Mouse (Mus musculus): ENCODE measurements at regions not wholly inside any gene's neighbourhood (a gene's known extent, or its start where the extent isn't known, plus 50 kb on each side); places are given as distances from the start of the nearest gene placed in this dataset.

GRCm38 (mm10) chr8:103463557-103463956, 637.9 kb upstream of the Cdh5 start:
- H3K4me1 ChIP-seq (ENCODE audit: insufficient read depth, low read length), result no peaks in the 10 kb centered on the region
- ATAC-seq (ENCODE audit: low FRiP score, low TSS enrichment), result no peak
- H3K9ac ChIP-seq (replicated peaks; ENCODE audit: low read length), result no peak overlapping the region
- H3K4me2 ChIP-seq (replicated peaks; ENCODE audit: low read depth, low read length), result no peak overlapping the region
- H3K27me3 ChIP-seq (ENCODE audit: insufficient read depth, low read length), result no peaks in the 10 kb centered on the region
- no peak overlapping the region for H3K4me3 ChIP-seq (ENCODE audit: low read length)
- H3K9me3 ChIP-seq (ENCODE audit: low read length), result peaks cover 4% of the 10 kb centered on the region; the same call in 1 of the 2 replicates
- no peaks in the 10 kb centered on the region for H3K36me3 ChIP-seq (ENCODE audit: insufficient read depth, low read length)
- no peak overlapping the region for H3K27ac ChIP-seq (ENCODE audit: low read length)
- WGBS, result 31% methylated on average over 4 of the region's 4 CpGs

GRCm38 (mm10) chr8:103464777-103465353, 636.6 kb upstream of the Cdh5 start:
- Histone ChIP-seq H3K4me1 (ENCODE audit: insufficient read depth, low read length) (0 out of 2 replicates have a peak, but pooled peaks cover 2% of the 10 kb centered on the region), H3K9ac (replicated peaks; ENCODE audit: low read length) (no peak overlapping the region), H3K4me2 (replicated peaks; ENCODE audit: low read depth, low read length) (no peak overlapping the region), H3K27me3 (ENCODE audit: insufficient read depth, low read length) (no peaks in the 10 kb centered on the region), H3K4me3 (ENCODE audit: low read length) (no peak overlapping the region), H3K9me3 (ENCODE audit: low read length) (peaks cover 4% of the 10 kb centered on the region; the same call in 1 of the 2 replicates), H3K27ac (ENCODE audit: low read length) (no peak overlapping the region), H3K36me3 (ENCODE audit: insufficient read depth, low read length) (no peaks in the 10 kb centered on the region)
- WGBS, result 90% methylated on average over 2 of the region's 2 CpGs
- no peak for ATAC-seq (ENCODE audit: low FRiP score, low TSS enrichment)

- 68% methylated on average over 6 of the region's 6 CpGs for WGBS
- H3K9ac ChIP-seq (replicated peaks; ENCODE audit: low read length), result no peak overlapping the region
- no peak for ATAC-seq (ENCODE audit: low FRiP score, low TSS enrichment)
- H3K9me3 ChIP-seq (ENCODE audit: low read length), result no peaks in the 10 kb centered on the region
- H3K4me1 ChIP-seq (ENCODE audit: insufficient read depth, low read length), result 0 out of 2 replicates have a peak, but pooled peaks cover 8% of the 10 kb centered on the region
- H3K4me3 ChIP-seq (ENCODE audit: low read length), result no peak overlapping the region
- H3K4me2 ChIP-seq (replicated peaks; ENCODE audit: low read depth, low read length), result no peak overlapping the region
- no peaks in the 10 kb centered on the region for H3K36me3 ChIP-seq (ENCODE audit: insufficient read depth, low read length)
- H3K27ac ChIP-seq (ENCODE audit: low read length), result no peak overlapping the region
- H3K27me3 ChIP-seq (ENCODE audit: insufficient read depth, low read length), result no peaks in the 10 kb centered on the region
These were observed 633.8 kb upstream of the Cdh5 start for GRCm38 (mm10) chr8:103467536-103468160.

DNA sequence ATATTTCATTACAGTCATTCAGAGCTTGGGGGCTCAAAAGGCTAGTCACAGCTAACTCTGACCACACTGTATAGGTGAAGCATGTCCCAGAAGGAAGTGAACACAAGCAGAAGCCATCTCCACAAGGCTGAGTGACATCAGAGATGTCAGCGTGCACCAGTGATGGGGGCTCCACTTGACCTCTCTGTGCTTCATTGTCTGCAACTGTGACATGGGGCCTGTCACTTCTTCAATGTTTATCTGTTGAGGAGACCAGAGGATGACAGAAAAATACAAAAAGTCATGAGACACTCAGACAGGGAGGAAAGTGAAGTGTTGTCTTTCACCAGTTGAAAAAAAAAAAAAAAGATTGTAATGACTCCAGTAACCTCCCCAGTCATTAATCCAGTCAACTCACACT, 632.4 kb upstream of the Cdh5 start:
- ATAC-seq (ENCODE audit: low FRiP score, low TSS enrichment), result no peak
- H3K27ac ChIP-seq (ENCODE audit: low read length), result no peak overlapping the region
- H3K9me3 ChIP-seq (ENCODE audit: low read length), result no peaks in the 10 kb centered on the region
- H3K36me3 ChIP-seq (ENCODE audit: insufficient read depth, low read length), result no peaks in the 10 kb centered on the region
- no peaks in the 10 kb centered on the region for H3K27me3 ChIP-seq (ENCODE audit: insufficient read depth, low read length)
- H3K4me3 ChIP-seq (ENCODE audit: low read length), result no peak overlapping the region
- WGBS, result 25% methylated on average over 1 of the region's 1 CpGs
- H3K9ac ChIP-seq (replicated peaks; ENCODE audit: low read length), result no peak overlapping the region
- no peak overlapping the region for H3K4me2 ChIP-seq (replicated peaks; ENCODE audit: low read depth, low read length)
- H3K4me1 ChIP-seq (ENCODE audit: insufficient read depth, low read length), result 0 out of 2 replicates have a peak, but pooled peaks cover 8% of the 10 kb centered on the region

GRCm38 (mm10) chr8:103470316-103470715, 631.1 kb upstream of the Cdh5 start:
- H3K9ac ChIP-seq (replicated peaks; ENCODE audit: low read length), result no peak overlapping the region
- H3K4me1 ChIP-seq (ENCODE audit: insufficient read depth, low read length), result 0 out of 2 replicates have a peak, but pooled peaks cover 8% of the 10 kb centered on the region
- WGBS, result 23% methylated on average over 4 of the region's 4 CpGs
- H3K4me3 ChIP-seq (ENCODE audit: low read length), result no peak overlapping the region
- no peak overlapping the region for H3K27ac ChIP-seq (ENCODE audit: low read length)
- H3K9me3 ChIP-seq (ENCODE audit: low read length), result no peaks in the 10 kb centered on the region
- H3K36me3 ChIP-seq (ENCODE audit: insufficient read depth, low read length), result no peaks in the 10 kb centered on the region
- H3K27me3 ChIP-seq (ENCODE audit: insufficient read depth, low read length), result no peaks in the 10 kb centered on the region
- H3K4me2 ChIP-seq (replicated peaks; ENCODE audit: low read depth, low read length), result no peak overlapping the region
- ATAC-seq (ENCODE audit: low FRiP score, low TSS enrichment), result no peak

GRCm38 (mm10) chr8:103475816-103476797, 625.3 kb upstream of the Cdh5 start:
- no peaks in the 10 kb centered on the region for H3K4me1 ChIP-seq (ENCODE audit: insufficient read depth, low read length)
- no peak overlapping the region for H3K27ac ChIP-seq (ENCODE audit: low read length)
- no peaks in the 10 kb centered on the region for H3K27me3 ChIP-seq (ENCODE audit: insufficient read depth, low read length)
- 81% methylated on average over 12 of the region's 12 CpGs for WGBS
- no peak overlapping the region for H3K4me3 ChIP-seq (ENCODE audit: low read length)
- ATAC-seq (ENCODE audit: low FRiP score, low TSS enrichment), result no peak
- no peak overlapping the region for H3K4me2 ChIP-seq (replicated peaks; ENCODE audit: low read depth, low read length)
- no peaks in the 10 kb centered on the region for H3K36me3 ChIP-seq (ENCODE audit: insufficient read depth, low read length)
- H3K9ac ChIP-seq (replicated peaks; ENCODE audit: low read length), result no peak overlapping the region
- H3K9me3 ChIP-seq (ENCODE audit: low read length), result no peaks in the 10 kb centered on the region

DNA sequence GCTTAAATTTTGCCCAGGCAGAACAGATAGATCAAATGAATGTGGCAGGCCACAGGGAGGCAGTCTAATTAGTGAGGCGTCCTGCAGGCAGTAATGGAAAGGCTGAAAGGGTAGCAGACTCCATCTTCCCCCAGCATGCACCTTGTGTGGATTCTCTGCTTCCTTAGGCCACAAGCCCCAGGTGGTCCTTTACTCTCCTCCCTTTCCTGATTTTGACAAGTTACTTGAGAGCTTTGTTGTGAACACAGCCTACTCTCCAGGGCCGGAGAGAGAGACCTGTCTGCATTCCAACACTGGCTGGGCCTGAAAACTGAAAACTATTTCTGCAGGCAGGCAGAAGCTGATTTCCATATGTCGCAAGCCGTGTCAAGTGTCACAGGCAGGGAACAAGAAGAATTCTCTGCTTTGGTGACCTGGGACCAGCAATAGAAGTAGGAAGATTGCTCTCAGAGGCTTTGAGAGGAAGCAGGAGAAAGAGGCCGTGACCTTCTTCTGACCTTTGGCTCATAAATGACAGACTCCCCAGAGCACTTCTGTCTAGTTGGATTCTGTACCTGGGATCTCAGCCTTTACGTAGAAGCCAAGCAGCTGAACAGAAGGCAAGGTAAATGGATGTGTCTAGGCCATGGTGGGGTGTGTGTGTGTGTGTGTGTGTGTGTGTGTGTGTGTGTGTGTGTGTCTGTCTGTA, 619.2 kb upstream of the Cdh5 start:
- peak; percentile 77 for ATAC-seq (ENCODE audit: low FRiP score, low TSS enrichment)
- WGBS, result 18% methylated on average over 6 of the region's 6 CpGs

GRCm38 (mm10) chr8:103485441-103485840, 616.0 kb upstream of the Cdh5 start:
- no peak for ATAC-seq (ENCODE audit: low FRiP score, low TSS enrichment)
- H3K36me3 ChIP-seq (ENCODE audit: insufficient read depth, low read length), result no peaks in the 10 kb centered on the region
- H3K9ac ChIP-seq (replicated peaks; ENCODE audit: low read length), result no peak overlapping the region
- H3K4me3 ChIP-seq (ENCODE audit: low read length), result no peak overlapping the region
- no peaks in the 10 kb centered on the region for H3K9me3 ChIP-seq (ENCODE audit: low read length)
- no peak overlapping the region for H3K4me2 ChIP-seq (replicated peaks; ENCODE audit: low read depth, low read length)
- H3K27me3 ChIP-seq (ENCODE audit: insufficient read depth, low read length), result no peaks in the 10 kb centered on the region
- H3K4me1 ChIP-seq (ENCODE audit: insufficient read depth, low read length), result peaks cover 8% of the 10 kb centered on the region; the same call in 1 of the 2 replicates
- 77% methylated on average over 5 of the region's 5 CpGs for WGBS
- no peak overlapping the region for H3K27ac ChIP-seq (ENCODE audit: low read length)

More for the DNA sequence above, 619.2 kb upstream of the Cdh5 start:
- Histone ChIP-seq H3K9me3 (ENCODE audit: low read length) (no peaks in the 10 kb centered on the region), H3K4me1 (ENCODE audit: insufficient read depth, low read length) (peaks cover 8% of the 10 kb centered on the region; the same call in 1 of the 2 replicates), H3K4me2 (replicated peaks; ENCODE audit: low read depth, low read length) (no peak overlapping the region), H3K4me3 (ENCODE audit: low read length) (no peak overlapping the region), H3K27ac (ENCODE audit: low read length) (peak overlapping the region; percentile 4; the same call in 1 of the 2 replicates), H3K36me3 (ENCODE audit: insufficient read depth, low read length) (no peaks in the 10 kb centered on the region), H3K27me3 (ENCODE audit: insufficient read depth, low read length) (no peaks in the 10 kb centered on the region), H3K9ac (replicated peaks; ENCODE audit: low read length) (no peak overlapping the region)

- Histone ChIP-seq H3K4me1 (ENCODE audit: insufficient read depth, low read length) (peaks cover 8% of the 10 kb centered on the region; the same call in 1 of the 2 replicates), H3K36me3 (ENCODE audit: insufficient read depth, low read length) (no peaks in the 10 kb centered on the region), H3K9ac (replicated peaks; ENCODE audit: low read length) (no peak overlapping the region), H3K27ac (ENCODE audit: low read length) (no peak overlapping the region), H3K27me3 (ENCODE audit: insufficient read depth, low read length) (no peaks in the 10 kb centered on the region), H3K4me2 (replicated peaks; ENCODE audit: low read depth, low read length) (no peak overlapping the region), H3K9me3 (ENCODE audit: low read length) (no peaks in the 10 kb centered on the region), H3K4me3 (ENCODE audit: low read length) (no peak overlapping the region)
- WGBS, result 72% methylated on average over 3 of the region's 3 CpGs
- no peak for ATAC-seq (ENCODE audit: low FRiP score, low TSS enrichment)
These were observed 612.0 kb upstream of the Cdh5 start for GRCm38 (mm10) chr8:103489411-103489810.
